Mouse (Mus musculus) CD4-positive, CD25-positive, alpha-beta regulatory T cell, adult 9 weeks (primary cell): Measurements from ENCODE around the gene Cnp. TPM values are rescaled to one million over a fixed set of nuclear protein-coding genes. Genes with fewer than 3 reads are reported as not detected.

Source experiments
- polyA plus RNA-seq: library from polyadenylated mRNA; unstranded; fragments of 100-300 nt; shearing (Covaris generic); gene quantifications from one replicate; pipeline ENCODE4 v1.2.1, GENCODE M21; 2017

Cnp gene
- 425 TPM for polyA plus RNA-seq

GRCm38 (mm10) chr11:100574708-100575483 is at the start of gene Cnp:
Cnp (plus strand) TSS chr11:100574904.

GRCm38 (mm10) chr11:100527458-100528374 is 47.0 kb upstream of the Cnp start, which contains the start of gene Acly:
Acly (minus strand) TSS chr11:100528000.

DNA sequence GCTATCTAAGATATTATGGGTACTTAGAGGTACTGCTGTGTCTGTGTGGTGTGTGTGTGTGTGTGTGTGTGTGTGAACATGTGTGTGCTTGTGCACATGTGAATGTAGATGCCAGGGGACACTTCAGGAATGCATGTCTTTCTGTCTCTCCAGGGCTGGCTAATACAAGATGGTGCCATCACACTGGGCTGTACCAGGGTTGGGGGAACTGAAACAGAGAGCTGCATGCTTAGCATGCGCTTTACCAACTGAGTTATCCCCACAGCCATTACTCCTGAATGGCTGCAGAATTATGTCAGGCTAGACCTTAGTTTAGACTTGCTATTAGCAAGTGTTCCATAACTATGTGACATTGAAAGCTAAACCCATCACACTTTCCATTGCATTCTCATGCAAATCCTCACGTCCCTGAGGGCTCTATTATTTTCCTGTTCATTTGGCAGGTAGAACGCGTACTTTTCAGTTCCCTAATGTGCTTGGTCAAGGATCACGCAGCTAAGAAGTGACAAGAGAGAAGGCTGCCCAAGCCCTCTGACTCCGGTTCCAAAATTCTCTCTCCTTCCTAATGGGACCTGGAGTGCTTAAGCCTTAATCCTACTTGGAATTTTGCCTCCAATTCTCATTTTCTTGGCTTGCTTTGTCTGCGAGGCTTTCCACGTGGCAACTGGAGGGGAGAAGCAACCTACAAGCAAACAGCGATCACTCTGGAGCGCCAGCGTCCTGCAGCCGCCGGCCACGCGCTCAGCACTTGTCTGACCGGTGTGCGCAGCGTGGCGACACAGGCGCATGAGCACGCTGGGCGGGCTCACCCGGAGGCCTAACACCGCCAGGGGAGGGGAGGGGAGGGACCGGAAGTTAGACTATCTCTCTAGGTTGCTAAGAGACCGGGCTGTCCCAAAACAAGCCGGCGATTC is 29.6 kb upstream of the Cnp start, which contains the start of gene Ttc25:
Gene Ttc25, plus strand, starts transcription at position 776 of the 914 bp plus-strand sequence.

DNA sequence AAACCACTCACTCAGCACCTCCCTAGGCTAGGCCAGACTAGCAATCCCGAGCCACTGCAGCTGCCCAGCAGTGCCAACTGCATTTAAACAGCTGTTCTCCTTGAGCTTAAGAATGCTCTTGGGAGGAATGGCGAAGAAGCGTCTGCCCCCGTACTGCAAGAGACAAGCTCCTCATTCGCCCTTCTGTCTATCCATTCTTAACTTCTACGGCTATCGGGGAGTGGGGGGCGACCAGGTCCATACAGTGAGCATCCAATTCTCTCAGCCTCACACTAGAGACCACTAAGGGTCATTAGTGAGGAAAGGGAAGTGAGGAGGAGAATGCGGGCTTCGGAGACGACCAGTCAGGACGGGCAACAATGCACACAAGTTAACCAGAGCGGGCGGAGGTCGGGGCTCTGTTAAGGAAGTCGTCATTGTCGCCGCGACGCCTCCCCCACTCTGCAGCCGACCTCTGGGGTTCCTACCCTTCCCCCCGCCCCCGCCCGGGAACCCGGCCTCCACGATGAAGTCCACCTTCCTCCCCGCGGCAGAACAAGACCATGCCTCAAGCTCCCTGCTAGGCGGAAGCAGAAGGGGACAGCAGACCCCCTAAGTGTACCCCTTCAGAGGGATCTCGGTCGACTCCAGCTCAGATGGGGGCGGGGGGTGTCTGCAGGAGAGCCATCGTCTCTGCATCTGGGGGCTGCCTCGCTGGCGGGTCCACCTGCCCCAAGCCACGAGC is 44.2 kb downstream of the Cnp start, which contains the start of gene Nkiras2:
Gene Nkiras2, plus strand, starts transcription at position 484 of the 724 bp plus-strand sequence.

DNA sequence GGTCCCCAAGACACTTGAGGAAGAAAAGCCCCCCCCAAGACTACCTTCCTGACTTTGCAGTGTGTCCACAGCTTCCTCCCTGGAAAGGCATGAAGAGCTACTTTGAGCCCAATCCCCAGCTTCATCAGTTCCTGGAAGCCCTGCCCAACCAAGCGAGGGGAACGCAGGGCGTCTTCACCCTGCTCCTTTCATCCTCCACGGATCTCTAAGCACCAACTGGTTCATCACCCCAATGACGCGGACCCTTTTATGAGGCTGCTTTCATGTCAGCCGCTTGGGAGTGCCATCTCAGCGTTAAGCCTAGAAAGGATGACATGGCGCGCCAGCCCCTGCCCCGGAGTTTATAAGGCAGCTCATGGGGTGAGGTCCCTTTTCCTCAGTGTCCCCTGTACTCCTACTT is 45.3 kb downstream of the Cnp start, which contains the start of gene Dnajc7:
Gene Dnajc7, minus strand, starts transcription at position 187 of the 400 bp plus-strand sequence.

Other genes starting within 250 kb of the Cnp start
- not detected for gene Gast, start 240.5 kb upstream of the Cnp start, polyA plus RNA-seq
- gene Hap1, start 218.8 kb upstream of the Cnp start, polyA plus RNA-seq, result 2.6 TPM
- gene Jup, start 177.1 kb upstream of the Cnp start, polyA plus RNA-seq, result 2.5 TPM
- gene P3h4, start 160.1 kb upstream of the Cnp start, polyA plus RNA-seq, result not detected
- not detected for gene Fkbp10, start 159.2 kb upstream of the Cnp start, polyA plus RNA-seq
- gene Nt5c3b, start 133.1 kb upstream of the Cnp start, polyA plus RNA-seq, result 166 TPM
- gene Klhl10, start 133.0 kb upstream of the Cnp start, polyA plus RNA-seq, result 0.45 TPM
- 2.9 TPM for gene Klhl11, start 102.2 kb upstream of the Cnp start, polyA plus RNA-seq
- gene Acly, start 46.9 kb upstream of the Cnp start, polyA plus RNA-seq, result 206 TPM
- 0.15 TPM for gene Ttc25, start 29.3 kb upstream of the Cnp start, polyA plus RNA-seq
- 33.4 TPM for gene Nkiras2, start 44.3 kb downstream of the Cnp start, polyA plus RNA-seq
- 661 TPM for gene Dnajc7, start 45.3 kb downstream of the Cnp start, polyA plus RNA-seq
- 0.33 TPM for gene Zfp385c, start 117.6 kb downstream of the Cnp start, polyA plus RNA-seq
- 37.6 TPM for gene Dhx58, start 129.4 kb downstream of the Cnp start, polyA plus RNA-seq
- 30.4 TPM for gene Kat2a, start 137.6 kb downstream of the Cnp start, polyA plus RNA-seq
- 1.2 TPM for gene Hspb9, start 138.9 kb downstream of the Cnp start, polyA plus RNA-seq
- 61.0 TPM for gene Rab5c, start 163.3 kb downstream of the Cnp start, polyA plus RNA-seq
- gene Kcnh4, start 185.0 kb downstream of the Cnp start, polyA plus RNA-seq, result 0.07 TPM
- not detected for gene Hcrt, start 188.0 kb downstream of the Cnp start, polyA plus RNA-seq
- gene Ghdc, start 196.1 kb downstream of the Cnp start, polyA plus RNA-seq, result 5.4 TPM